Mouse (Mus musculus): ENCODE measurements at regions not wholly inside any gene's neighbourhood (a gene's known extent, or its start where the extent isn't known, plus 50 kb on each side); places are given as distances from the start of the nearest gene placed in this dataset.
"Not testable (repeated sequence)": the region's sequence is repeated elsewhere in the genome, so short reads cannot be mapped to it uniquely, and the experiment has no call there.

- peak; percentile 63 for DNase-seq (ENCODE audit: low read depth, low spot score)
These were observed 59.0 kb upstream of the Kbtbd8 start for GRCm38 (mm10) chr6:95058017-95058416.

GRCm38 (mm10) chr6:95056222-95056621 lies 60.8 kb upstream of the Kbtbd8 start:
- DNase-seq (ENCODE audit: low read depth, low spot score), result no peak

- no peak for DNase-seq (ENCODE audit: low read depth, low spot score)
These were observed 63.2 kb upstream of the Kbtbd8 start for GRCm38 (mm10) chr6:95053717-95054382.

GRCm38 (mm10) chr6:95041351-95041750 lies 75.7 kb upstream of the Kbtbd8 start:
- not testable (repeated sequence) for DNase-seq (ENCODE audit: low read depth, low spot score)

- no peak for DNase-seq (ENCODE audit: low read depth, low spot score)
These were observed 92.8 kb upstream of the Kbtbd8 start for GRCm38 (mm10) chr6:95024239-95024638.

GRCm38 (mm10) chr6:95021724-95022123 lies 95.3 kb upstream of the Kbtbd8 start:
- DNase-seq (ENCODE audit: low read depth, low spot score), result no peak

GRCm38 (mm10) chr6:95017911-95018310 lies 99.1 kb upstream of the Kbtbd8 start:
- DNase-seq (ENCODE audit: low read depth, low spot score), result no peak

- DNase-seq (ENCODE audit: low read depth, low spot score), result no peak
These were observed 99.6 kb upstream of the Kbtbd8 start for GRCm38 (mm10) chr6:95017484-95017883.

- no peak for DNase-seq (ENCODE audit: low read depth, low spot score)
These were observed 103.9 kb upstream of the Kbtbd8 start for GRCm38 (mm10) chr6:95013096-95013495.

GRCm38 (mm10) chr6:95006485-95006884 lies 110.6 kb upstream of the Kbtbd8 start:
- DNase-seq (ENCODE audit: low read depth, low spot score), result peak; percentile 14

- no peak for DNase-seq (ENCODE audit: low read depth, low spot score)
These were observed 113.3 kb upstream of the Kbtbd8 start for GRCm38 (mm10) chr6:95003716-95004115.

- DNase-seq (ENCODE audit: low read depth, low spot score), result no peak
These were observed 117.5 kb upstream of the Kbtbd8 start for GRCm38 (mm10) chr6:94999562-94999961.

- DNase-seq (ENCODE audit: low read depth, low spot score), result no peak
These were observed 118.0 kb upstream of the Kbtbd8 start for GRCm38 (mm10) chr6:94999002-94999401.

- DNase-seq (ENCODE audit: low read depth, low spot score), result no peak
These were observed 118.7 kb upstream of the Kbtbd8 start for GRCm38 (mm10) chr6:94998371-94998770.

GRCm38 (mm10) chr6:94994376-94994775 lies 122.7 kb upstream of the Kbtbd8 start:
- DNase-seq (ENCODE audit: low read depth, low spot score), result no peak

- DNase-seq (ENCODE audit: low read depth, low spot score), result no peak
These were observed 129.6 kb upstream of the Kbtbd8 start for GRCm38 (mm10) chr6:94987427-94987826.

- peak; percentile 47 for DNase-seq (ENCODE audit: low read depth, low spot score)
These were observed 130.7 kb upstream of the Kbtbd8 start for GRCm38 (mm10) chr6:94986346-94986745.

GRCm38 (mm10) chr6:94984411-94984895 lies 132.6 kb upstream of the Kbtbd8 start:
- DNase-seq (ENCODE audit: low read depth, low spot score), result no peak

GRCm38 (mm10) chr6:94968683-94969082 lies 148.4 kb upstream of the Kbtbd8 start:
- no peak for DNase-seq (ENCODE audit: low read depth, low spot score)

GRCm38 (mm10) chr6:94966962-94967361 lies 150.1 kb upstream of the Kbtbd8 start:
- peak; percentile 42 for DNase-seq (ENCODE audit: low read depth, low spot score)

GRCm38 (mm10) chr6:94963204-94963603 lies 153.8 kb upstream of the Kbtbd8 start:
- DNase-seq (ENCODE audit: low read depth, low spot score), result no peak

- no peak for DNase-seq (ENCODE audit: low read depth, low spot score)
These were observed 154.5 kb upstream of the Kbtbd8 start for GRCm38 (mm10) chr6:94962411-94963087.

- no peak for DNase-seq (ENCODE audit: low read depth, low spot score)
These were observed 155.2 kb upstream of the Kbtbd8 start for GRCm38 (mm10) chr6:94961821-94962220.

Measured in brain, embryonic 18.5 days (tissue).